Mouse (Mus musculus): ENCODE measurements at regions not wholly inside any gene's neighbourhood (a gene's known extent, or its start where the extent isn't known, plus 50 kb on each side); places are given as distances from the start of the nearest gene placed in this dataset.

- 47% methylated on average over 4 of the region's 4 CpGs for WGBS
These were observed 138.6 kb upstream of the Nt5c1b start for GRCm38 (mm10) chr12:10231144-10231543.

GRCm38 (mm10) chr12:10231683-10232082 lies 138.1 kb upstream of the Nt5c1b start:
- DNase-seq = peak; percentile 31
- H3K4me1 ChIP-seq (ENCODE audit: control insufficient read depth, insufficient read depth, low read length) = no peaks in the 10 kb centered on the region
- WGBS = 30% methylated on average over 4 of the region's 4 CpGs
- H3K4me3 ChIP-seq (replicated peaks; ENCODE audit: extremely low read depth, low read depth, low read length) = no peak overlapping the region
- TF ChIP-seq POLR2A (IDR thresholded peaks at IDR 0.05; ENCODE audit: borderline replicate concordance, extremely low read depth, low read depth, low read length) = no peak
- TF ChIP-seq CTCF (IDR thresholded peaks at IDR 0.05; ENCODE audit: insufficient read depth, low read length) = no peak

More at GRCm38 (mm10) chr12:10231144-10231543, 138.6 kb upstream of the Nt5c1b start:
- no peak overlapping the region for H3K4me3 ChIP-seq (replicated peaks; ENCODE audit: extremely low read depth, low read depth, low read length)
- H3K4me1 ChIP-seq (ENCODE audit: control insufficient read depth, insufficient read depth, low read length) = no peaks in the 10 kb centered on the region
- no peak for DNase-seq
- TF ChIP-seq POLR2A (IDR thresholded peaks at IDR 0.05; ENCODE audit: borderline replicate concordance, extremely low read depth, low read depth, low read length) (no peak), CTCF (IDR thresholded peaks at IDR 0.05; ENCODE audit: insufficient read depth, low read length) (no peak)

GRCm38 (mm10) chr12:10248110-10248509 lies 121.7 kb upstream of the Nt5c1b start:
- DNase-seq = no peak
- Histone ChIP-seq H3K4me3 (replicated peaks; ENCODE audit: extremely low read depth, low read depth, low read length) (no peak overlapping the region), H3K4me1 (ENCODE audit: control insufficient read depth, insufficient read depth, low read length) (no peaks in the 10 kb centered on the region)
- no peak for TF ChIP-seq POLR2A (IDR thresholded peaks at IDR 0.05; ENCODE audit: borderline replicate concordance, extremely low read depth, low read depth, low read length)
- no peak for TF ChIP-seq CTCF (IDR thresholded peaks at IDR 0.05; ENCODE audit: insufficient read depth, low read length)

- Histone ChIP-seq H3K4me3 (replicated peaks; ENCODE audit: extremely low read depth, low read depth, low read length) (no peak overlapping the region), H3K4me1 (ENCODE audit: control insufficient read depth, insufficient read depth, low read length) (no peaks in the 10 kb centered on the region)
- WGBS = 46% methylated on average over 3 of the region's 3 CpGs
- no peak for TF ChIP-seq CTCF (IDR thresholded peaks at IDR 0.05; ENCODE audit: insufficient read depth, low read length)
- no peak for DNase-seq
These were observed 113.4 kb upstream of the Nt5c1b start for GRCm38 (mm10) chr12:10256385-10256784.

- WGBS = 54% methylated on average over 1 of the region's 1 CpGs
- Histone ChIP-seq H3K4me3 (replicated peaks; ENCODE audit: extremely low read depth, low read depth, low read length) (no peak overlapping the region), H3K4me1 (ENCODE audit: control insufficient read depth, insufficient read depth, low read length) (no peaks in the 10 kb centered on the region)
- no peak for DNase-seq
- TF ChIP-seq POLR2A (IDR thresholded peaks at IDR 0.05; ENCODE audit: borderline replicate concordance, extremely low read depth, low read depth, low read length) = no peak
- TF ChIP-seq CTCF (IDR thresholded peaks at IDR 0.05; ENCODE audit: insufficient read depth, low read length) = no peak
These were observed 103.6 kb upstream of the Nt5c1b start for GRCm38 (mm10) chr12:10266201-10266600.

- no peaks in the 10 kb centered on the region for H3K4me1 ChIP-seq (ENCODE audit: control insufficient read depth, insufficient read depth, low read length)
- no peak for DNase-seq
- WGBS = 92% methylated on average over 5 of the region's 5 CpGs
- H3K4me3 ChIP-seq (replicated peaks; ENCODE audit: extremely low read depth, low read depth, low read length) = no peak overlapping the region
- TF ChIP-seq CTCF (IDR thresholded peaks at IDR 0.05; ENCODE audit: insufficient read depth, low read length) (no peak), POLR2A (IDR thresholded peaks at IDR 0.05; ENCODE audit: borderline replicate concordance, extremely low read depth, low read depth, low read length) (no peak)
These were observed 97.7 kb upstream of the Nt5c1b start for GRCm38 (mm10) chr12:10272038-10272437.

- 86% methylated on average over 1 of the region's 1 CpGs for WGBS
- TF ChIP-seq POLR2A (IDR thresholded peaks at IDR 0.05; ENCODE audit: borderline replicate concordance, extremely low read depth, low read depth, low read length) (no peak), CTCF (IDR thresholded peaks at IDR 0.05; ENCODE audit: insufficient read depth, low read length) (no peak)
These were observed 94.5 kb upstream of the Nt5c1b start for GRCm38 (mm10) chr12:10275226-10275625.

GRCm38 (mm10) chr12:10292646-10293045 lies 77.1 kb upstream of the Nt5c1b start:
- TF ChIP-seq POLR2A (IDR thresholded peaks at IDR 0.05; ENCODE audit: borderline replicate concordance, extremely low read depth, low read depth, low read length) (no peak), CTCF (IDR thresholded peaks at IDR 0.05; ENCODE audit: insufficient read depth, low read length) (no peak)
- no peaks in the 10 kb centered on the region for H3K4me1 ChIP-seq (ENCODE audit: control insufficient read depth, insufficient read depth, low read length)
- WGBS = 47% methylated on average over 4 of the region's 4 CpGs
- H3K4me3 ChIP-seq (replicated peaks; ENCODE audit: extremely low read depth, low read depth, low read length) = no peak overlapping the region
- DNase-seq = no peak

More at GRCm38 (mm10) chr12:10275226-10275625, 94.5 kb upstream of the Nt5c1b start:
- Histone ChIP-seq H3K4me3 (replicated peaks; ENCODE audit: extremely low read depth, low read depth, low read length) (no peak overlapping the region), H3K4me1 (ENCODE audit: control insufficient read depth, insufficient read depth, low read length) (no peaks in the 10 kb centered on the region)
- DNase-seq = no peak

- no peak overlapping the region for H3K4me3 ChIP-seq (replicated peaks; ENCODE audit: extremely low read depth, low read depth, low read length)
- TF ChIP-seq POLR2A (IDR thresholded peaks at IDR 0.05; ENCODE audit: borderline replicate concordance, extremely low read depth, low read depth, low read length) (no peak), CTCF (IDR thresholded peaks at IDR 0.05; ENCODE audit: insufficient read depth, low read length) (no peak)
- no peaks in the 10 kb centered on the region for H3K4me1 ChIP-seq (ENCODE audit: control insufficient read depth, insufficient read depth, low read length)
- no peak for DNase-seq
These were observed 63.8 kb upstream of the Nt5c1b start for GRCm38 (mm10) chr12:10305970-10306369.
